ENCODE assay signal across 8 mouse cellular contexts in genomic region chr13:21917992-21918391, GRCm38 (mm10). TPM values are rescaled to one million over a fixed set of nuclear protein-coding genes. Genes with fewer than 3 reads are reported as not detected.
A peak's percentile ranks its signal among the peaks of the same experiment; 100 is the strongest.
DNase-seq lines count a peak whose midpoint lies in the region; ATAC-seq and TF ChIP-seq lines count a peak whose summit lies in the region.

No protein-coding gene starts in this region.

- TF ChIP-seq CTCF in CH12.LX (conservative IDR thresholded peaks at IDR 0.05 in 1 of 2, IDR thresholded peaks at IDR 0.05 in 1 of 2; ENCODE audit: low read depth in 2 of 2, low read length in 2 of 2), result no peak

- no peaks in the 10 kb centered on the region for H3K9me3 ChIP-seq in CH12.LX (replicated peaks; ENCODE audit: low read length)
- no peaks in the 10 kb centered on the region for H3K9me3 ChIP-seq in forebrain, embryonic 16.5 days (ENCODE audit: control insufficient read depth, low read length)
- no peaks in the 10 kb centered on the region for H3K9me3 ChIP-seq in liver, embryonic 13.5 days (replicated peaks)

- in situ Hi-C loops in CH12.LX (cut with MboI; ENCODE audit: low pct_ligation_motif_present, low pct_unique_long_range_greater_than_20kb, low sequenced_read_pairs), result no loop called here

- dilution Hi-C loops in CH12.LX (cut with MboI; ENCODE audit: extremely low pct_ligation_motif_present, extremely low pct_unique_long_range_greater_than_20kb, low sequenced_read_pairs), result no loop called here

- H3K36me3 ChIP-seq in CH12.LX (replicated peaks in 1 of 2; ENCODE audit: control insufficient read depth in 1 of 2, insufficient read depth in 1 of 2, low read length in 1 of 2), result no peaks in the 10 kb centered on the region
- no peaks in the 10 kb centered on the region for H3K36me3 ChIP-seq in forebrain, embryonic 16.5 days (ENCODE audit: control insufficient read depth, insufficient read depth)
- no peaks in the 10 kb centered on the region for H3K36me3 ChIP-seq in liver, embryonic 13.5 days

- TF ChIP-seq RAD21 in CH12.LX (IDR thresholded peaks at IDR 0.05; ENCODE audit: low read depth, low read length), result no peak

- 2% methylated on average over 16 of the region's 16 CpGs for WGBS in forebrain, embryonic 16.5 days
- under 1% methylated on average over 16 of the region's 16 CpGs for WGBS in liver, embryonic 13.5 days (ENCODE audit: insufficient replicate concordance)

- no peak overlapping the region for H3K27ac ChIP-seq in CH12.LX (ENCODE audit: insufficient read depth, low read depth)
- H3K27ac ChIP-seq in forebrain, embryonic 16.5 days (ENCODE audit: low read length), result no peak overlapping the region
- no peak overlapping the region for H3K27ac ChIP-seq in liver, embryonic 13.5 days

- no peak for TF ChIP-seq EP300 in CH12.LX (IDR thresholded peaks at IDR 0.05; ENCODE audit: low read length)

- H3K4me1 ChIP-seq in CH12.LX (ENCODE audit: control insufficient read depth in 1 of 2, insufficient read depth in 2 of 2), result peaks cover 0 to 16% of the 10 kb centered on the region in 2 experiments; a peak in 2 of 4 replicates
- peaks cover 12% of the 10 kb centered on the region for H3K4me1 ChIP-seq in forebrain, embryonic 16.5 days (replicated peaks; ENCODE audit: control insufficient read depth, insufficient read depth, low read length)
- H3K4me1 ChIP-seq in liver, embryonic 13.5 days (replicated peaks), result peaks cover 64% of the 10 kb centered on the region

- H3K4me2 ChIP-seq in CH12.LX (ENCODE audit: insufficient read depth, low read depth, poor library complexity, severe bottlenecking), result peak overlapping the region; percentile 96
- peak overlapping the region; percentile 59 for H3K4me2 ChIP-seq in forebrain, embryonic 16.5 days (ENCODE audit: low read length)
- peak overlapping the region; percentile 96 for H3K4me2 ChIP-seq in liver, embryonic 13.5 days

- peak overlapping the region; percentile 19 for H3K9ac ChIP-seq in CH12.LX (ENCODE audit: insufficient read depth, low read depth)
- no peak overlapping the region for H3K9ac ChIP-seq in forebrain, embryonic 16.5 days (replicated peaks; ENCODE audit: low read depth, low read length)
- peak overlapping the region; percentile 72 for H3K9ac ChIP-seq in liver, embryonic 13.5 days

- no peak for TF ChIP-seq POLR2A in CH12.LX (IDR thresholded peaks at IDR 0.05; ENCODE audit: low read depth, low read length)

- no peaks in the 10 kb centered on the region for H3K79me2 ChIP-seq in CH12.LX (replicated peaks; ENCODE audit: control insufficient read depth, extremely low read depth, insufficient read depth, poor library complexity, severe bottlenecking)

- peak overlapping the region; percentile 51 to 69 (median 62) for H3K4me3 ChIP-seq in CH12.LX (replicated peaks in 1 of 3; ENCODE audit: low read depth in 2 of 3, low read length in 2 of 3, poor library complexity in 1 of 3)
- peak overlapping the region; percentile 31 for H3K4me3 ChIP-seq in forebrain, embryonic 16.5 days (replicated peaks; ENCODE audit: low read length)
- H3K4me3 ChIP-seq in liver, embryonic 13.5 days (replicated peaks), result peak overlapping the region; percentile 68

- no peak for ATAC-seq in forebrain, embryonic 16.5 days
- ATAC-seq in liver, embryonic 13.5 days (ENCODE audit: low read depth), result no peak

- H3K27me3 ChIP-seq in CH12.LX (replicated peaks), result peaks cover 6% of the 10 kb centered on the region
- peaks cover 42% of the 10 kb centered on the region for H3K27me3 ChIP-seq in forebrain, embryonic 16.5 days (replicated peaks; ENCODE audit: control insufficient read depth, insufficient read depth, low read length)
- peaks cover 8% of the 10 kb centered on the region for H3K27me3 ChIP-seq in liver, embryonic 13.5 days

- DNase-seq in heart, adult 11 months, result peak; percentile 54
- no peak for DNase-seq in heart, adult 8-10 months (ENCODE audit: low spot score)
- no peak for DNase-seq in CH12.LX (ENCODE audit: extremely low read depth)
- DNase-seq in liver, embryonic 13.5 days, result no peak
- DNase-seq in adrenal gland, adult 18-20 months (ENCODE audit: low spot score in 2 of 2), result no peak
- no peak for DNase-seq in urinary bladder, adult 18-20 months (ENCODE audit: low spot score in 2 of 2)
- DNase-seq in spleen, postnatal 10 days (ENCODE audit: low spot score in 2 of 2), result no peak

TF ChIP-seq in CH12.LX, 34 proteins besides CTCF, POLR2A, EP300 and RAD21:
- TF ChIP-seq BHLHE40 (IDR thresholded peaks at IDR 0.05; ENCODE audit: low read depth, low read length) (peak; percentile 33), ZC3H11A (IDR thresholded peaks at IDR 0.05; ENCODE audit: low read depth, low read length) (no peak), NELFE (IDR thresholded peaks at IDR 0.05; ENCODE audit: low read depth, low read length) (no peak), UBTF (IDR thresholded peaks at IDR 0.05; ENCODE audit: low read depth, low read length) (no peak)

RNA-seq across cellular contexts. Expression of gene Zfp184, which starts 26.9 kb away (rescaled TPM):
- 1 to 10 TPM in 1 of 4 experiments, under 1 TPM in 3; 0.46 to 1.0 (median 0.83) TPM for total RNA-seq in heart, adult 8-10 months (2022)
- total RNA-seq in CH12.LX (2012; rRNA removed), result 2.3 and 3.1 TPM in 2 replicates
- total RNA-seq in CH12.LX (2014; rRNA removed), result 2.0 and 3.3 TPM in 2 replicates
- 0.79 and 0.80 TPM in 2 replicates for polyA plus RNA-seq in CH12.LX (2012; ENCODE audit: insufficient read length, low read depth)
- polyA plus RNA-seq in forebrain, embryonic 16.5 days (2015; fragmentation: Nextera tagmentation; extraction: Ambion mirVana), result 24.8 and 25.7 TPM in 2 replicates
- 0.89 and 1.0 TPM in 2 replicates for polyA plus RNA-seq in liver, embryonic 13.5 days (2015; fragmentation: Nextera tagmentation; extraction: Ambion mirVana)
- 1 to 10 TPM in 1 of 2 experiments, under 1 TPM in 1; 0.80 to 1.5 TPM for total RNA-seq in adrenal gland, adult 18-20 months (2021)
